Mouse (Mus musculus) MEL (cell line): ENCODE measurements at regions not wholly inside any gene's neighbourhood (a gene's known extent, or its start where the extent isn't known, plus 50 kb on each side); places are given as distances from the start of the nearest gene placed in this dataset.

Source experiments
- CHD2 ChIP-seq: IDR thresholded peaks from 2 replicates; pipeline ENCODE4 v1.6.1; 2011; ENCODE audit warnings: low read length, improper control_type of control experiment
- CTCF ChIP-seq, 3 experiments: IDR thresholded peaks in 2 of 3; conservative IDR thresholded peaks in 1 of 3; 2 replicates each; pipeline ENCODE4 v1.5.1; 2011 to 2012; ENCODE audit warnings: low read length in 3 of 3, low read depth in 2 of 3, mild to moderate bottlenecking in 2 of 3, improper control_type of control experiment in 1 of 3, inconsistent platforms in 1 of 3, mixed read lengths in 1 of 3, moderate library complexity in 1 of 3; ENCODE audit not compliant: control insufficient read depth in 1 of 3, insufficient read depth in 1 of 3, poor library complexity in 1 of 3, severe bottlenecking in 1 of 3
- EP300 ChIP-seq, 2 experiments: IDR thresholded peaks; 2 replicates each; pipeline ENCODE4 v1.6.1; 2011; ENCODE audit warnings: improper control_type of control experiment in 2 of 2, low read length in 2 of 2, low read depth in 1 of 2, mild to moderate bottlenecking in 1 of 2
- GATA1 ChIP-seq: IDR thresholded peaks from 2 replicates; pipeline ENCODE4 v1.6.1; 2011; ENCODE audit warnings: low read depth, low read length, improper control_type of control experiment
- MAFK ChIP-seq: IDR thresholded peaks from 2 replicates; pipeline ENCODE4 v1.6.1; 2011; ENCODE audit warnings: low read depth, mild to moderate bottlenecking, low read length, improper control_type of control experiment, borderline replicate concordance
- MAZ ChIP-seq: IDR thresholded peaks from 2 replicates; pipeline ENCODE4 v1.6.1; 2012; ENCODE audit warnings: low read depth, mild to moderate bottlenecking, inconsistent platforms, low read length, improper control_type of control experiment
- POLR2A ChIP-seq, 2 experiments: IDR thresholded peaks; 2 replicates each; pipeline ENCODE4 v1.6.1; 2011 to 2012; ENCODE audit warnings: low read length in 2 of 2, mild to moderate bottlenecking in 2 of 2, control low read depth in 1 of 2, improper control_type of control experiment in 1 of 2, low read depth in 1 of 2, moderate library complexity in 1 of 2; ENCODE audit not compliant: control insufficient read depth in 1 of 2, insufficient read depth in 1 of 2, poor library complexity in 1 of 2
- SMC3 ChIP-seq: IDR thresholded peaks from 2 replicates; pipeline ENCODE4 v1.6.1; 2011; ENCODE audit warnings: low read depth, low read length, improper control_type of control experiment
- UBTF ChIP-seq: IDR thresholded peaks from 2 replicates; pipeline ENCODE4 v1.6.1; 2012; ENCODE audit warnings: low read depth, mild to moderate bottlenecking, inconsistent platforms, low read length, improper control_type of control experiment, moderate library complexity, borderline replicate concordance; ENCODE audit not compliant: insufficient read depth
- ZKSCAN1 ChIP-seq: IDR thresholded peaks from 2 replicates; pipeline ENCODE4 v1.6.1; 2012; ENCODE audit warnings: low read depth, mild to moderate bottlenecking, inconsistent platforms, low read length, improper control_type of control experiment, moderate library complexity
- ZNF384 ChIP-seq: IDR thresholded peaks from 2 replicates; pipeline ENCODE4 v1.6.1; 2012; ENCODE audit warnings: low read depth, mild to moderate bottlenecking, inconsistent platforms, low read length, improper control_type of control experiment

DNA sequence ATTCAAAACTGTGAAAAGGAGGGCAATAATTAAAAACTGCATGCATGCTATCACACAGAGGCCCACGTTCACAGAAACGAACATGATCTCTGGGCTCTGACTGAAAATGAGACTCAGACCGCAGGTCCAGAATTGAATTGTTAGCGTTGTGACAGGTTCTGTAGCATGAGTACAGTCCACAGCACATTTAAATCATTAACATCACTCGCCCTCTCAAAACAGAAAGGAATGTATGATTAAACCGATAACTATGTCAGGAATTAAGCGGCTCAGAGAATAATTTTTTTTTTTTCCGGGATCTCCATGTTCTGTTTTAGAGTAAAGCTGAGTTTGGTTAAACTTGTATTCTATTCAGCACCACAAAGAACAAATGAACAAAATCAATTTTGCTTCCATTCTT, 634.3 kb upstream of the Pitx2 start:
- TF ChIP-seq MAFK, result no peak
- TF ChIP-seq POLR2A (IDR thresholded peaks at IDR 0.05; ENCODE audit: control insufficient read depth in 1 of 2, insufficient read depth in 1 of 2, low read depth in 1 of 2, low read length in 2 of 2, poor library complexity in 1 of 2), result no peak
- no peak for TF ChIP-seq CHD2
- no peak for TF ChIP-seq SMC3
- TF ChIP-seq EP300 (IDR thresholded peaks at IDR 0.05; ENCODE audit: low read depth in 1 of 2, low read length in 2 of 2), result no peak
- no peak for TF ChIP-seq CTCF (IDR thresholded peaks at IDR 0.05 in 2 of 3, conservative IDR thresholded peaks at IDR 0.05 in 1 of 3; ENCODE audit: control insufficient read depth in 1 of 3, insufficient read depth in 1 of 3, low read depth in 2 of 3, low read length in 3 of 3, poor library complexity in 1 of 3, severe bottlenecking in 1 of 3)
- no peak for TF ChIP-seq MAZ
- TF ChIP-seq ZNF384, result no peak
- TF ChIP-seq ZKSCAN1, result no peak
- no peak for TF ChIP-seq GATA1
- TF ChIP-seq UBTF, result no peak
